ENCODE assay signal across 17 mouse cellular contexts in genomic region chr3:86916626-86917025, GRCm38 (mm10). TPM values are rescaled to one million over a fixed set of nuclear protein-coding genes. Genes with fewer than 3 reads are reported as not detected.
DNase-seq lines count a peak whose midpoint lies in the region; ATAC-seq and TF ChIP-seq lines count a peak whose summit lies in the region.
"Had no signal": no experiment of that assay in that cellular context is flagged by ENCODE, and none has a peak within 500 bp of the region (broad histone marks: within the 10 kb centered on the region; RNA-seq: fewer than 3 reads in every experiment).

No protein-coding gene starts in this region.

- TF ChIP-seq POLR2A in olfactory bulb, adult 2 months (IDR thresholded peaks at IDR 0.05; ENCODE audit: insufficient read depth, low read depth, low read length): no peak

- no peak for TF ChIP-seq CTCF in olfactory bulb, adult 2 months (IDR thresholded peaks at IDR 0.05; ENCODE audit: insufficient read depth, low read depth, low read length)

- H3K4me2 ChIP-seq in hindbrain, embryonic 13.5 days: peak overlapping the region; percentile 71
- no peak overlapping the region for H3K4me2 ChIP-seq in hindbrain, embryonic 11.5 days (replicated peaks; ENCODE audit: low read depth, low read length)
- peak overlapping the region; percentile 78 for H3K4me2 ChIP-seq in forebrain, embryonic 15.5 days (replicated peaks)
- peak overlapping the region; percentile 68 for H3K4me2 ChIP-seq in midbrain, embryonic 13.5 days (replicated peaks)

- H3K27me3 ChIP-seq in hindbrain, embryonic 13.5 days: no peaks in the 10 kb centered on the region
- H3K27me3 ChIP-seq in hindbrain, embryonic 11.5 days (ENCODE audit: control insufficient read depth, insufficient read depth, low read length): no peaks in the 10 kb centered on the region
- no peaks in the 10 kb centered on the region for H3K27me3 ChIP-seq in forebrain, embryonic 15.5 days
- no peaks in the 10 kb centered on the region for H3K27me3 ChIP-seq in midbrain, embryonic 13.5 days

- H3K4me3 ChIP-seq in hindbrain, embryonic 13.5 days: peak overlapping the region; percentile 88; the same call in 1 of the 2 replicates
- H3K4me3 ChIP-seq in hindbrain, embryonic 11.5 days (ENCODE audit: low read depth, low read length): no peak overlapping the region
- peak overlapping the region; percentile 88 for H3K4me3 ChIP-seq in forebrain, embryonic 15.5 days
- peak overlapping the region; percentile 6 for H3K4me3 ChIP-seq in midbrain, embryonic 13.5 days (replicated peaks)
- peak overlapping the region; percentile 35 for H3K4me3 ChIP-seq in olfactory bulb, adult 2 months (ENCODE audit: insufficient read depth, low read depth, low read length)
- H3K4me3 ChIP-seq: megakaryocyte, embryonic 14.5 days had no signal

- H3K4me1 ChIP-seq in hindbrain, embryonic 13.5 days (replicated peaks): peaks cover 56% of the 10 kb centered on the region
- peaks cover 4% of the 10 kb centered on the region; the same call in 1 of the 2 replicates for H3K4me1 ChIP-seq in hindbrain, embryonic 11.5 days (replicated peaks; ENCODE audit: control insufficient read depth, insufficient read depth, low read length)
- H3K4me1 ChIP-seq in forebrain, embryonic 15.5 days: peaks cover 49% of the 10 kb centered on the region
- H3K4me1 ChIP-seq in midbrain, embryonic 13.5 days (replicated peaks): peaks cover 41% of the 10 kb centered on the region
- peaks cover 14% of the 10 kb centered on the region for H3K4me1 ChIP-seq in olfactory bulb, adult 2 months (ENCODE audit: control insufficient read depth, insufficient read depth, low read length)

- DNase-seq in hindbrain, embryonic 11.5 days (ENCODE audit: low spot score): no peak
- no peak for DNase-seq in thymus, postnatal 14 days
- DNase-seq: adrenal gland, postnatal 36 days; B cell, adult 2 months; cerebellum, adult 9-10 months; kidney, adult 2 months; kidney, postnatal 25 days; layer of hippocampus, adult 9-11 months; lung, postnatal 10 days; right cerebral cortex, postnatal 25 days; thymus, postnatal 25 days had no signal

- H3K36me3 ChIP-seq in hindbrain, embryonic 13.5 days: peaks cover 14% of the 10 kb centered on the region
- H3K36me3 ChIP-seq in hindbrain, embryonic 11.5 days (ENCODE audit: control insufficient read depth, insufficient read depth, low read length): no peaks in the 10 kb centered on the region
- H3K36me3 ChIP-seq in forebrain, embryonic 15.5 days: peaks cover 4% of the 10 kb centered on the region; the same call in 1 of the 2 replicates
- peaks cover 13% of the 10 kb centered on the region for H3K36me3 ChIP-seq in midbrain, embryonic 13.5 days

- 97% methylated on average over 4 of the region's 4 CpGs for WGBS in hindbrain, embryonic 13.5 days
- 93% methylated on average over 4 of the region's 4 CpGs for WGBS in hindbrain, embryonic 11.5 days
- 93% methylated on average over 4 of the region's 4 CpGs for WGBS in forebrain, embryonic 15.5 days
- WGBS in midbrain, embryonic 13.5 days: 94% methylated on average over 4 of the region's 4 CpGs
- WGBS in olfactory bulb, adult 2 months: 40% methylated on average over 4 of the region's 4 CpGs

- no peak overlapping the region for H3K9ac ChIP-seq in hindbrain, embryonic 13.5 days
- H3K9ac ChIP-seq in hindbrain, embryonic 11.5 days (ENCODE audit: low read depth, low read length): no peak overlapping the region
- no peak overlapping the region for H3K9ac ChIP-seq in forebrain, embryonic 15.5 days (replicated peaks)
- no peak overlapping the region for H3K9ac ChIP-seq in midbrain, embryonic 13.5 days (replicated peaks)

- H3K27ac ChIP-seq in hindbrain, embryonic 13.5 days: no peak overlapping the region
- H3K27ac ChIP-seq in hindbrain, embryonic 11.5 days (ENCODE audit: low read depth, low read length): no peak overlapping the region
- H3K27ac ChIP-seq in forebrain, embryonic 15.5 days (replicated peaks): no peak overlapping the region
- no peak overlapping the region for H3K27ac ChIP-seq in midbrain, embryonic 13.5 days
- peak overlapping the region; percentile 51; the same call in 1 of the 2 replicates for H3K27ac ChIP-seq in olfactory bulb, adult 2 months (ENCODE audit: insufficient read depth, low read depth, low read length)

- H3K9me3 ChIP-seq in hindbrain, embryonic 13.5 days: no peaks in the 10 kb centered on the region
- H3K9me3 ChIP-seq in hindbrain, embryonic 11.5 days (ENCODE audit: control insufficient read depth, low read length): no peaks in the 10 kb centered on the region
- H3K9me3 ChIP-seq in forebrain, embryonic 15.5 days: no peaks in the 10 kb centered on the region
- no peaks in the 10 kb centered on the region for H3K9me3 ChIP-seq in midbrain, embryonic 13.5 days
- H3K9me3 ChIP-seq: megakaryocyte, embryonic 14.5 days had no signal

- no peak for ATAC-seq in hindbrain, embryonic 13.5 days (ENCODE audit: low FRiP score)
- no peak for ATAC-seq in hindbrain, embryonic 11.5 days (ENCODE audit: low FRiP score)
- no peak for ATAC-seq in forebrain, embryonic 15.5 days (replicated peaks)
- ATAC-seq in midbrain, embryonic 13.5 days: no peak
- ATAC-seq in cerebellum, adult (ENCODE audit: insufficient number of reproducible peaks, low FRiP score, low TSS enrichment): no peak

RNA-seq across cellular contexts. Expression of gene Dclk2, which starts 4.0 kb away (rescaled TPM):
- polyA plus RNA-seq in hindbrain, embryonic 13.5 days (2015; fragmentation: Nextera tagmentation; extraction: Ambion mirVana): 82.5 and 82.9 TPM in 2 replicates
- 25.9 and 32.5 TPM in 2 replicates for polyA plus RNA-seq in hindbrain, embryonic 11.5 days (2014; fragmentation: Nextera tagmentation; extraction: Ambion mirVana)
- polyA plus RNA-seq in forebrain, embryonic 15.5 days (2015; fragmentation: Nextera tagmentation; extraction: Ambion mirVana): 99.9 and 106 TPM in 2 replicates
- 77.4 and 79.2 TPM in 2 replicates for polyA plus RNA-seq in midbrain, embryonic 13.5 days (2015; fragmentation: Nextera tagmentation; extraction: Ambion mirVana)
- polyA plus RNA-seq in olfactory bulb, adult 2 months (2012; ENCODE audit: insufficient read depth, insufficient read length, low replicate concordance, missing spikeins): 287 TPM in 1 of 2 replicates, not detected in the other
